8 mouse cellular contexts compared by ENCODE assay signal in genomic region chr4:97757207-97757977, GRCm38 (mm10). TPM values are rescaled to one million over a fixed set of nuclear protein-coding genes. Genes with fewer than 3 reads are reported as not detected.
DNase-seq lines count a peak whose midpoint lies in the region; ATAC-seq lines count a peak whose summit lies in the region.

No protein-coding gene starts in this region.

- DNase-seq in ovary, adult 18-20 months (ENCODE audit: low spot score): peak; percentile 62
- DNase-seq in ovary, postnatal 14 days (ENCODE audit: low spot score): no peak
- peak; percentile 88 for DNase-seq in embryo, embryonic 11 days
- peak; percentile 65 for DNase-seq in gastrocnemius, postnatal 25 days
- peak; percentile 65 for DNase-seq in induced T-regulatory cell, adult 2 months (ENCODE audit: low read depth)
- DNase-seq in left cerebral cortex, postnatal 36 days (ENCODE audit: low spot score in 2 of 2): peak; percentile 74 to 77
- peak; percentile 66 for DNase-seq in right cerebral cortex, postnatal 4 days

- ATAC-seq in megakaryocyte progenitor cell, adult 5-6 weeks (replicated peaks; ENCODE audit: poor library complexity): peak; percentile 63

- intact Hi-C loops in left cerebral cortex, postnatal 36 days (cut with DNase I): loop anchor here (2.0 to 10.0 kb wide), 3 partner anchors 15 to 687 kb away; partner anchors contain the start of gene Nfia

RNA-seq across cellular contexts. Expression of gene Nfia, which starts 15.1 kb away (rescaled TPM):
- total RNA-seq in gastrocnemius, postnatal 25 days (2021): 10 to 100 TPM; 54.7 to 55.0 TPM
- total RNA-seq in left cerebral cortex, postnatal 36 days (2021): 10 to 100 TPM; 62.9 to 75.3 TPM
- total RNA-seq in megakaryocyte progenitor cell, adult 5-6 weeks (2015): 21.5 and 35.1 TPM in 2 replicates
- total RNA-seq in megakaryocyte progenitor cell, adult 5-6 weeks (2017): 1.5 and 3.9 TPM in 2 replicates

RNA-seq across cellular contexts. Expression of gene E130114P18Rik, which starts 20.5 kb away (rescaled TPM):
- total RNA-seq in gastrocnemius, postnatal 25 days (2021): under 1 TPM in 1 of 2 experiments, not detected in 1; 0.41 TPM
- 1 to 10 TPM; 5.0 to 5.9 TPM for total RNA-seq in left cerebral cortex, postnatal 36 days (2021)
- not detected in 2 replicates for total RNA-seq in megakaryocyte progenitor cell, adult 5-6 weeks (2015)
- not detected in 2 replicates for total RNA-seq in megakaryocyte progenitor cell, adult 5-6 weeks (2017)

Comparison
In these comparisons a context has a peak if more than half of its experiments do, and no peak if none do; other contexts are left out.
1. RNA of gene E130114P18Rik, which starts 20.5 kb away (total RNA-seq): 5.0 to 5.9 TPM in left cerebral cortex, postnatal 36 days; 0.41 TPM in gastrocnemius, postnatal 25 days and not detected in megakaryocyte progenitor cell, adult 5-6 weeks; every median in the first group is over 4 times any median in the second.